Mouse (Mus musculus): ENCODE measurements around the gene Fastkd2. TPM values are rescaled to one million over a fixed set of nuclear protein-coding genes. Genes with fewer than 3 reads are reported as not detected.

Fastkd2 gene
- polyA plus RNA-seq (2015; fragmentation: Nextera tagmentation; extraction: Ambion mirVana) = 84.2 and 86.0 TPM in 2 replicates

- Histone ChIP-seq H3K27me3 (replicated peaks) (no peaks in the 10 kb centered on the region), H3K36me3 (no peaks in the 10 kb centered on the region), H3K4me3 (replicated peaks) (peak within 1 kb of the TSS; percentile 53), H3K4me1 (replicated peaks) (peaks cover 6% of the 10 kb centered on the region; the same call in 1 of the 2 replicates), H3K9ac (peak within 1 kb of the TSS; percentile 51), H3K9me3 (no peaks in the 10 kb centered on the region), H3K27ac (no peak within 1 kb of the TSS), H3K4me2 (replicated peaks) (peak within 1 kb of the TSS; percentile 64)
- WGBS = 0% methylated on average over 31 of the region's 31 CpGs
- ATAC-seq = peak; percentile 97
Measured at GRCm38 (mm10) chr1:63730240-63730771, at the start of gene Fastkd2, which contains the start of gene Mdh1b. Gene Fastkd2 (plus strand): TSS chr1:63730614. Gene Mdh1b (minus strand): TSS chr1:63730318.

GRCm38 (mm10) chr1:63686827-63687226 lies 43.6 kb upstream of the Fastkd2 start, which contains the start of gene Dytn:
Gene Dytn (minus strand): TSS chr1:63686927.
- H3K27me3 ChIP-seq (replicated peaks) = no peaks in the 10 kb centered on the region
- H3K4me3 ChIP-seq (replicated peaks) = no peak within 1 kb of the TSS
- no peak within 1 kb of the TSS for H3K4me2 ChIP-seq (replicated peaks)
- no peaks in the 10 kb centered on the region for H3K36me3 ChIP-seq
- no peak within 1 kb of the TSS for H3K27ac ChIP-seq
- no peaks in the 10 kb centered on the region for H3K4me1 ChIP-seq (replicated peaks)
- ATAC-seq = no peak
- no peaks in the 10 kb centered on the region for H3K9me3 ChIP-seq
- 84% methylated on average over 4 of the region's 4 CpGs for WGBS
- no peak within 1 kb of the TSS for H3K9ac ChIP-seq

- Histone ChIP-seq H3K4me1 (replicated peaks) (no peaks in the 10 kb centered on the region), H3K27ac (no peak overlapping the region), H3K9me3 (no peaks in the 10 kb centered on the region), H3K4me2 (replicated peaks) (no peak overlapping the region), H3K9ac (no peak overlapping the region), H3K4me3 (replicated peaks) (no peak overlapping the region), H3K36me3 (no peaks in the 10 kb centered on the region), H3K27me3 (replicated peaks) (no peaks in the 10 kb centered on the region)
- 77% methylated on average over 3 of the region's 3 CpGs for WGBS
- no peak for ATAC-seq
Measured at GRCm38 (mm10) chr1:63696861-63697260, 33.6 kb upstream of the Fastkd2 start.

- ATAC-seq = 0 out of 2 replicates have a peak, but pooled peaks have one; percentile 53
- H3K36me3 ChIP-seq = no peaks in the 10 kb centered on the region
- H3K4me3 ChIP-seq (replicated peaks) = no peak overlapping the region
- no peaks in the 10 kb centered on the region for H3K4me1 ChIP-seq (replicated peaks)
- H3K9ac ChIP-seq = no peak overlapping the region
- no peaks in the 10 kb centered on the region for H3K27me3 ChIP-seq (replicated peaks)
- no peak overlapping the region for H3K27ac ChIP-seq
- H3K4me2 ChIP-seq (replicated peaks) = no peak overlapping the region
- 54% methylated on average over 5 of the region's 5 CpGs for WGBS
- H3K9me3 ChIP-seq = no peaks in the 10 kb centered on the region
Measured at GRCm38 (mm10) chr1:63705733-63706132, 24.7 kb upstream of the Fastkd2 start.

GRCm38 (mm10) chr1:63708876-63709275 lies 21.5 kb upstream of the Fastkd2 start:
- no peak overlapping the region for H3K9ac ChIP-seq
- H3K4me1 ChIP-seq (replicated peaks) = no peaks in the 10 kb centered on the region
- H3K27ac ChIP-seq = no peak overlapping the region
- H3K4me3 ChIP-seq (replicated peaks) = no peak overlapping the region
- H3K4me2 ChIP-seq (replicated peaks) = no peak overlapping the region
- no peaks in the 10 kb centered on the region for H3K36me3 ChIP-seq
- no peaks in the 10 kb centered on the region for H3K9me3 ChIP-seq
- H3K27me3 ChIP-seq (replicated peaks) = no peaks in the 10 kb centered on the region
- 69% methylated on average over 3 of the region's 3 CpGs for WGBS
- no peak for ATAC-seq

GRCm38 (mm10) chr1:63720161-63720560 lies 10.3 kb upstream of the Fastkd2 start:
- no peak for ATAC-seq
- H3K9me3 ChIP-seq = no peaks in the 10 kb centered on the region
- no peak overlapping the region for H3K27ac ChIP-seq
- H3K4me3 ChIP-seq (replicated peaks) = no peak overlapping the region
- no peaks in the 10 kb centered on the region for H3K4me1 ChIP-seq (replicated peaks)
- no peaks in the 10 kb centered on the region for H3K36me3 ChIP-seq
- H3K9ac ChIP-seq = no peak overlapping the region
- H3K4me2 ChIP-seq (replicated peaks) = no peak overlapping the region
- H3K27me3 ChIP-seq (replicated peaks) = no peaks in the 10 kb centered on the region
- 83% methylated on average over 7 of the region's 7 CpGs for WGBS

GRCm38 (mm10) chr1:63729796-63730195 lies 618 bp upstream of the Fastkd2 start:
- Histone ChIP-seq H3K27ac (no peak overlapping the region), H3K27me3 (replicated peaks) (no peaks in the 10 kb centered on the region), H3K4me3 (replicated peaks) (peak overlapping the region; percentile 53), H3K36me3 (no peaks in the 10 kb centered on the region), H3K9me3 (no peaks in the 10 kb centered on the region), H3K4me2 (replicated peaks) (peak overlapping the region; percentile 64), H3K9ac (0 out of 2 replicates have a peak overlapping the region, but pooled peaks have one; percentile 11), H3K4me1 (replicated peaks) (peaks cover 6% of the 10 kb centered on the region; the same call in 1 of the 2 replicates)
- 48% methylated on average over 8 of the region's 8 CpGs for WGBS
- no peak; the same call in 1 of the 2 replicates for ATAC-seq

GRCm38 (mm10) chr1:63756005-63756404 lies 25.6 kb downstream of the Fastkd2 start:
- no peak overlapping the region for H3K4me2 ChIP-seq (replicated peaks)
- no peak overlapping the region for H3K4me3 ChIP-seq (replicated peaks)
- no peaks in the 10 kb centered on the region for H3K4me1 ChIP-seq (replicated peaks)
- 66% methylated on average over 2 of the region's 2 CpGs for WGBS
- no peak for ATAC-seq
- no peak overlapping the region for H3K27ac ChIP-seq
- peaks cover 4% of the 10 kb centered on the region; the same call in 1 of the 2 replicates for H3K36me3 ChIP-seq
- H3K27me3 ChIP-seq (replicated peaks) = no peaks in the 10 kb centered on the region
- H3K9ac ChIP-seq = no peak overlapping the region
- no peaks in the 10 kb centered on the region for H3K9me3 ChIP-seq

- peak; percentile 43; the same call in 1 of the 2 replicates for ATAC-seq
- H3K4me1 ChIP-seq (replicated peaks) = no peaks in the 10 kb centered on the region
- H3K4me2 ChIP-seq (replicated peaks) = no peak overlapping the region
- H3K4me3 ChIP-seq (replicated peaks) = no peak overlapping the region
- WGBS = 32% methylated on average over 3 of the region's 3 CpGs
- H3K27ac ChIP-seq = no peak overlapping the region
- H3K9ac ChIP-seq = no peak overlapping the region
- no peaks in the 10 kb centered on the region for H3K36me3 ChIP-seq
- H3K9me3 ChIP-seq = no peaks in the 10 kb centered on the region
- H3K27me3 ChIP-seq (replicated peaks) = no peaks in the 10 kb centered on the region
Measured at GRCm38 (mm10) chr1:63763212-63763694, 32.8 kb downstream of the Fastkd2 start.

- Histone ChIP-seq H3K9ac (no peak overlapping the region), H3K4me2 (replicated peaks) (no peak overlapping the region), H3K27ac (no peak overlapping the region), H3K4me1 (replicated peaks) (no peaks in the 10 kb centered on the region), H3K4me3 (replicated peaks) (no peak overlapping the region), H3K36me3 (no peaks in the 10 kb centered on the region), H3K9me3 (no peaks in the 10 kb centered on the region), H3K27me3 (replicated peaks) (no peaks in the 10 kb centered on the region)
- no peak for ATAC-seq
- 49% methylated on average over 7 of the region's 7 CpGs for WGBS
Measured at GRCm38 (mm10) chr1:63763881-63764386, 33.5 kb downstream of the Fastkd2 start.

- no peak overlapping the region for H3K4me3 ChIP-seq (replicated peaks)
- 85% methylated on average over 7 of the region's 7 CpGs for WGBS
Measured at GRCm38 (mm10) chr1:63764395-63764794, 34.0 kb downstream of the Fastkd2 start.

GRCm38 (mm10) chr1:63768112-63768511 lies 37.7 kb downstream of the Fastkd2 start:
- ATAC-seq = no peak
- Histone ChIP-seq H3K4me3 (replicated peaks) (no peak overlapping the region), H3K27me3 (replicated peaks) (no peaks in the 10 kb centered on the region), H3K4me1 (replicated peaks) (no peaks in the 10 kb centered on the region), H3K27ac (no peak overlapping the region), H3K36me3 (no peaks in the 10 kb centered on the region), H3K9me3 (no peaks in the 10 kb centered on the region), H3K9ac (no peak overlapping the region), H3K4me2 (replicated peaks) (no peak overlapping the region)
- 51% methylated on average over 8 of the region's 8 CpGs for WGBS

More at GRCm38 (mm10) chr1:63764395-63764794, 34.0 kb downstream of the Fastkd2 start:
- ATAC-seq = no peak
- Histone ChIP-seq H3K27ac (no peak overlapping the region), H3K9me3 (no peaks in the 10 kb centered on the region), H3K9ac (no peak overlapping the region), H3K36me3 (no peaks in the 10 kb centered on the region), H3K4me1 (replicated peaks) (no peaks in the 10 kb centered on the region), H3K27me3 (replicated peaks) (no peaks in the 10 kb centered on the region), H3K4me2 (replicated peaks) (no peak overlapping the region)

- Histone ChIP-seq H3K4me3 (replicated peaks) (no peak within 1 kb of the TSS), H3K27me3 (replicated peaks) (no peaks in the 10 kb centered on the region), H3K4me2 (replicated peaks) (no peak within 1 kb of the TSS), H3K36me3 (no peaks in the 10 kb centered on the region), H3K9ac (no peak within 1 kb of the TSS), H3K9me3 (no peaks in the 10 kb centered on the region), H3K4me1 (replicated peaks) (no peaks in the 10 kb centered on the region), H3K27ac (no peak within 1 kb of the TSS)
- ATAC-seq = no peak
- 74% methylated on average over 5 of the region's 5 CpGs for WGBS
Measured at GRCm38 (mm10) chr1:63769167-63769566, 38.8 kb downstream of the Fastkd2 start, which contains the start of gene 4933402D24Rik. Gene 4933402D24Rik (minus strand): TSS chr1:63769267.

All from intestine, embryonic 15.5 days (tissue).